Mouse (Mus musculus): Measurements from ENCODE around the gene Trmt10b.
A peak's percentile ranks its signal among the peaks of the same experiment; 100 is the strongest.

Gene Trmt10b

GRCm38 (mm10) chr4:45296662-45297564 lies at the start of gene Trmt10b:
TSS of gene Trmt10b (plus strand) at chr4:45297127.
- peak; percentile 81 to 87 for DNase-seq (ENCODE audit: low spot score in 2 of 2)

GRCm38 (mm10) chr4:45251265-45251664 lies 45.7 kb upstream of the Trmt10b start:
- DNase-seq (ENCODE audit: low spot score in 2 of 2) = no peak

GRCm38 (mm10) chr4:45252861-45253262 lies 44.1 kb upstream of the Trmt10b start:
- peak; percentile 56 to 65 for DNase-seq (ENCODE audit: low spot score in 2 of 2)

GRCm38 (mm10) chr4:45253839-45254601 lies 42.9 kb upstream of the Trmt10b start:
- DNase-seq (ENCODE audit: low spot score in 2 of 2) = peak; percentile 53 to 66

GRCm38 (mm10) chr4:45259232-45259832 lies 37.6 kb upstream of the Trmt10b start:
- peak in 1 of 2 experiments; percentile 52 for DNase-seq (ENCODE audit: low spot score in 2 of 2)

GRCm38 (mm10) chr4:45261551-45261950 lies 35.4 kb upstream of the Trmt10b start:
- peak; percentile 49 to 50 for DNase-seq (ENCODE audit: low spot score in 2 of 2)

GRCm38 (mm10) chr4:45267883-45268282 lies 29.0 kb upstream of the Trmt10b start:
- no peak for DNase-seq (ENCODE audit: low spot score in 2 of 2)

- peak; percentile 85 to 88 for DNase-seq (ENCODE audit: low spot score in 2 of 2)
These were observed 25.9 kb upstream of the Trmt10b start for GRCm38 (mm10) chr4:45271041-45271452.

GRCm38 (mm10) chr4:45275770-45276169 lies 21.2 kb upstream of the Trmt10b start:
- DNase-seq (ENCODE audit: low spot score in 2 of 2) = peak in 1 of 2 experiments; percentile 11

GRCm38 (mm10) chr4:45279292-45279691 lies 17.6 kb upstream of the Trmt10b start:
- peak in 1 of 2 experiments; percentile 27 for DNase-seq (ENCODE audit: low spot score in 2 of 2)

GRCm38 (mm10) chr4:45279981-45280548 lies 16.9 kb upstream of the Trmt10b start:
- DNase-seq (ENCODE audit: low spot score in 2 of 2) = peak; percentile 66 to 76

- DNase-seq (ENCODE audit: low spot score in 2 of 2) = peak in 1 of 2 experiments; percentile 20
These were observed 10.6 kb upstream of the Trmt10b start for GRCm38 (mm10) chr4:45286318-45286717.

- peak in 1 of 2 experiments; percentile 2 for DNase-seq (ENCODE audit: low spot score in 2 of 2)
These were observed 9.0 kb upstream of the Trmt10b start for GRCm38 (mm10) chr4:45287906-45288305.

GRCm38 (mm10) chr4:45305536-45305935 lies 8.6 kb downstream of the Trmt10b start:
- peak in 1 of 2 experiments; percentile 12 for DNase-seq (ENCODE audit: low spot score in 2 of 2)

GRCm38 (mm10) chr4:45308046-45308445 lies 11.1 kb downstream of the Trmt10b start:
- DNase-seq (ENCODE audit: low spot score in 2 of 2) = peak in 1 of 2 experiments; percentile 46

GRCm38 (mm10) chr4:45308606-45309005 lies 11.7 kb downstream of the Trmt10b start:
- DNase-seq (ENCODE audit: low spot score in 2 of 2) = no peak

GRCm38 (mm10) chr4:45311056-45311455 lies 14.1 kb downstream of the Trmt10b start:
- DNase-seq (ENCODE audit: low spot score in 2 of 2) = no peak

- DNase-seq (ENCODE audit: low spot score in 2 of 2) = peak; percentile 90 to 93
These were observed 23.4 kb downstream of the Trmt10b start for GRCm38 (mm10) chr4:45320159-45320816.

- no peak for DNase-seq (ENCODE audit: low spot score in 2 of 2)
These were observed 34.2 kb downstream of the Trmt10b start for GRCm38 (mm10) chr4:45331139-45331538.

GRCm38 (mm10) chr4:45332466-45332865 lies 35.5 kb downstream of the Trmt10b start:
- no peak for DNase-seq (ENCODE audit: low spot score in 2 of 2)

- no peak for DNase-seq (ENCODE audit: low spot score in 2 of 2)
These were observed 44.3 kb downstream of the Trmt10b start for GRCm38 (mm10) chr4:45341226-45341625.

Data from right cerebral cortex, postnatal 10 days (tissue).